Mouse (Mus musculus): ENCODE results near the gene C130074G19Rik.
A peak's percentile ranks its signal among the peaks of the same experiment; 100 is the strongest.

C130074G19Rik gene

DNA sequence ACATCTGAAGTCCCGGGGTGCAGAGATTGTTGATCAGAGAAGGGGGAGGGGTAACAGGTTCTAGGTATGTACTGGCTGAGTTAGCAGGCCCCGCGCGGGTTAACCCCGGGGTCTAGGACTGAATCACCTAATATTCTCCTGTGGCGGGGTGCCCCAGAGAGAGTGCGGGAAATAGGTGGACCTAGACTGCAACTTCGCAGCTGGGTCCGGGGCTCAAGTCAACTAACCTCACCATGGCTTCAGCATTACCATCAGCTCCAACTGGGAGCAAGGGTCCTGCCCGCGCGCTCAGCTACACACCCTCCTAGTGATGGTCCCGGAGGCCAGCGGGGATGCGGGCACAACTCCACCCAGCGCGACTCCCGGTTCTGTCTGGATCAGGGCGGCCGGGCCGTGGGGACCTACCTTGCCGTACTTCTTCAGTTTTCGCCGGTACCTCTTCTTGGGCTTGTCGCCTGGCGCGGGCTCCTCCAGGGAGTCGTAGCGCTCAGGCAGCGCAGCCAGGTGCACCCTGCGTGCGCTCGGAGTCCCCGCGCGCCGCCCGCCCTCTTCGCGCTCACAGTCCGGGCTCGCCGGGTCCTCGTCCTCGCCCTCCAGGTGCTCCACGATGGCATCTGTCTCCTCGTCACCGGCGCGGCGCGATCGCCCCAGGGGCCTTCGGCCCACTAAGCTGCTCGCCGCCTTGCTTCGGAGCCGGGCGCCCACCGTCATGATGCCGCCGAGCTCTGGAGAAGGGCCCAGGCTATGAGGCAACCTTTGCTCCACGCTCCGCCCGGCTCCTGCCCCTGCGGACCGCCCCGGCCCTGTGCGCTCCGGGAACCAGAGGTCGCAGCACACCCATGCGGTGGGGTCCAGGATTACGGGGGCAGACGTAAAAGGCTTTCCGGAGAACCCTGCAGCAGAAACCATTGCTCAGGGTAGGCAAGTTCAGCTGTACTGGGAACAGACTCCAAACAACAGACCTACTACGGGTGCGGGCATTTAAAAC, at the start of gene C130074G19Rik:
C130074G19Rik (minus strand) TSS at position 938 of the 988 bp plus-strand sequence.
- peak; percentile 50 for DNase-seq

DNA sequence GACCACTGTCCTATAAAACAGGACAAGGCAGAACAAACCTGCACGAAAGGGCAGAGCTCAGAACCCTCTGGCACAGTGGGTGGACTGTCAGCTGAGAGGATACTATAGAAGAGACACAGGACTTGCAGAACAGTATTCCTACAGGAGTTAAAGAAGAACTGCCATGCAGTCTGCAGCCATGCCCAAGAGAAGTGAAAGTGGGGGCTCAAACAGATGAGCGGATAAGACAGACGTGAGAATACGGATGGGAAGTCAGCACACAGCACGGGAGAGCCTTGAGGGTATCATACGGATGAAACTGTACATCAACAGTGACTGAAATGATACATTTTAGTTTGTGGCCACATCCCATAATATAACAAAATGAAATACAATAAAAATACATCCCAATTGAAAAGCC, 48.1 kb upstream of the C130074G19Rik start:
- DNase-seq, result peak; percentile 7

DNA sequence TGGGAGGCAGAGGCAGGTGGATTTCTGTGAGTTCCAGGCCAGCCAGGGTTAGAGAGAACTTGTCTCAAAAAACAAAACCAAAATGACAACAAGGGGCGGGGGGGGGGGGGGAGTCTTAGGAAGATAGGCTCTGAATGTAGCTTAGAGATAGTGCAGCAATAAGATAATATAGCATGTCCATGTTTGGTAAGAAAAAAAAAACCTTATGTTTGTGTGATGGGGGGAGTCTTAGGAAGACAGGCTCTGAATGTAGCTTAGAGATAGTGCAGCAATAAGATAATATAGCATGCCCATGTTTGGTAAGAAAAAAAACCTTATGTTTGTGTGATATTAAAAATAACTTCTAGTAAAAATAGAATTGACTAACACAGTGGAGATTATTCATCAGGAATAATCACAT, 45.4 kb upstream of the C130074G19Rik start:
- no peak for DNase-seq

DNA sequence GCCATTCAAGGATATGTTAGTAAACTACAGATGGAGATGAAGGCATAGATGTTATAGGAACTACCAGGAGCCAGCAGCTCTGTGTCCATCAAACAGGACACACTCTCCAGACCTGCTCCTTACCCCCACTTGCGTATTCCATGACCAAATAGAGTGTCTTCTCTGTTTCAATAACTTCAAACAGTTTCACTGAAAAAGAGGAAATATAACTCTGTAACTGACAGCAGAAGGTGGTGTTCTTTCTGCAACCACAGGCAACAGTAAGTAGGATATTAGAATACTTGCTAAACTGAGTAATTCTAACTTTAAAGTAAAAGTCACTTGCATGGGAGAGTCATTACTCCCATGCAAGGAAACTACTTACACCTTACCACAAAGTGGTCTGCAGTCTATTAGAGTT, 44.9 kb upstream of the C130074G19Rik start:
- no peak for DNase-seq

DNA sequence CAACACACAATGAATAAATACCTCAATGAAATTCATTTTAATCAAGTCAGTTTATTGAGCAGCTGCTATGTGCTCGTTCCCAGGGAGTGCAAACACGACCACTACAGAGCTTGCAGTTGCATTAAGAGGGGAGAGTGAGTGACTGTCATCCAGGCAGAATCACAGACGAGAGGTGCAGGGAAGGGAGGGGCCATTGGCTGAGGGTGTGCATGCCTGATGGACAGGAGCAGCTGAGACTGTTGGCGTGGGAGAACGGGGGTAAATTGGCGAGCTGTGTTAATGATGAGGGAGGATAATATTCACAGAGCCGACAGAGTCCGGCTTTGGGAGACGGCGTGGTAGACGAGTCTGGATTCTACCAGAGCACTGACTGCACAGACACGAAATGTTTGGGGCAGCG, 39.8 kb upstream of the C130074G19Rik start:
- DNase-seq, result no peak

DNA sequence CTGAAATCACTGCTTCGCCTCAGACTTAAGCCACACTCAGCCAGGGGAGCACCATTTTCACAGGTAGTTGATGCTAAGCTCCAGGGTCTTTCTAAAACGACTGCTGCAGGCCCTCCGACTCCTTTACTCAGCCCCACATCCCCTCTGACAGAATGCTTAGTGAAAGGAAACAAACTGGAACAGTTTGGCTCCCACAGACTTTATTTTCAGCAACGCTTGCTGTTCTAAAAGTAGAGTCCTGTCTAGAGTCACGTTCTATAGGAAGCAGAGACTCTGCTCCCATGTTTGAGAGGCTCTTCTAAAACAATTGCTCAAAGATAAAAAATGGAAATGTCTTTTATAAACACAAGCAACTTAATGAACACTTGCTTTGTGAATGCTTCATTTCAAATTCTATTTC, 37.0 kb upstream of the C130074G19Rik start:
- DNase-seq, result no peak

DNA sequence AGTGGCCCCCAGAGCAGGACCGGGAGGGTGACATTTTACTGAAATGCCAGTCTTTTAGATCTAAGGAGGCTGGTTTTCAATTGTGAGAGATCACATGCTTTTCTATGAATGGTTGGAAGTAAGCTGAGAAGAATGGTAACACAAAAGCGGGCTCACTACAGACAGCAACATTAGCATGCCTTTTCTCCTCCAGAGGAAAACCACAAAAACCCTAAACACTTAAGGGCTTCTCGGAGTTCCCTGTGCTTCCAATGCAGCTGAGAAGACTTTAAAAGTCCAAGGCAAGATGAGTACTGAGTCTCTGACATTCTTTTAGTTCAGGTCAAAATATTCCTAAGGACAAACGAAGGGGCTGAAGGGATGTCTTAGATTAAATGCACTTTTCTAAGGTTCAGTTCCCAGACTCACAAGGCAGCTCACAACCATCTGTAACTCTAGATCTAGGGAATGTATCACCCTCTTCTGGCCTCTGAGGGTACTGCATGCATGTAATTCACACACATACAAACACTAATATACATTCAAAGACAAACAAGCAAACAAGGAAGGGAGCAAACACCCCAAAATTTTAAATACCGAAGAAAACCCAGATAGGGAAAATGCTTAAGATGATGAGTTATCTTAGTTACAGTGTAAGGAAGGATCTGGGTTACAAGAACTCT, 35.3 kb upstream of the C130074G19Rik start:
- peak; percentile 26 for DNase-seq

DNA sequence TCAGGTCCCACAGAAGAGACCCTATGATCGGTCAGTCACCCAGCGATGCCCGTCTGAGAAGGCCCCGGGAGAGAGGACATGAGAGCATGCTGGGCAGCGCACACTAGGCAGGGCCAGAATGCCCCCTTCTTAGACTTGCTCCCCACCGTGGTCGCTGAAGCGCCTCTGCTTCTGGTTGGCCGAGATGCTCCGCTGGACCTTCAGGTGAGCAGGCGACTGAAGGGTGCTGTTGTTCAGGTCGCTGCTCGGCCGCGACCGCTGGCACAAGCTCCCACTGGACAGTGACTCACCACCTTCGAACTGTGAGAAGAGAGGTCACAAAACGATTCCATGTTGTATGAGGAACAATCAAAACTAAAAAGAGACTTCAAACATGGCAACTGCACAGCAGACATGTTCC, 29.3 kb upstream of the C130074G19Rik start:
- DNase-seq, result no peak

DNA sequence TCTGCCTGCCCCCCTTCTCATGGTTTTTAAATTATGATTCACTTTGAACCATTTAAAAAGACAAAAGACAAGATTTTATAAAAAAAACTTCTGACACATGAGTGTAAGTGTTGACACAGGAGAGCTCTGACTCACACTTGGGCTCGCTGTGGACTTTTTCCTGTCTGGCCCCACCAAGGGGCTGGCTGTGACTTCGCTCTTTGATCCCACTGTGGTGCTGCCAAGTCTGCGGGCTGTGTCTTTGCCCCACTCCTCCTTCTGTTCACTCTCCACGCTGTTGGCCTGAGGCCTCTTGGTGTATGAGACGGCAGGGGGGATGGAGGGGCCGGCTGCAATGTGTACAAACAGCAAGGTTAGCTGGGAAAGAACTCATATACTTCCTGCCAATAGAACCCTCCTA, 28.8 kb upstream of the C130074G19Rik start:
- DNase-seq, result no peak

DNA sequence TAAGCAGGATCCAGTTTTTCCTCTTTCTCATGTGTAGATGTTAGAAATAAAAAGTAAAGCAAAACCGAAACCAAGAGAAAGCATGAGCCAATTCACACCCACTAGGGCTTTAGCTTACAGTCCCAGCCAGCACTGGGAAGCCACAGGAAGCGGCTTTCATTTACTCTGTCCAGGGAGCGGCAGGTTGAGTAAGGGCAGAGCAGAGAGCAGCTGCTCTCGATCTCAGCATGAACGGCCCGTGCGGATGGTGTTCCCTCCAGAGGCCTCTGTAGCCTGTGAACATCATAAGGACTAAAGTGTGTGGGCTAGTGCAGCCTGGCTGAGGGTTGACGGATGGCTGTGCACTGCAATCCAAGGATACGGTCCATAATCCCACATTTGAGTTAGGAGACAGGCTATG, 25.5 kb upstream of the C130074G19Rik start:
- DNase-seq, result no peak

DNA sequence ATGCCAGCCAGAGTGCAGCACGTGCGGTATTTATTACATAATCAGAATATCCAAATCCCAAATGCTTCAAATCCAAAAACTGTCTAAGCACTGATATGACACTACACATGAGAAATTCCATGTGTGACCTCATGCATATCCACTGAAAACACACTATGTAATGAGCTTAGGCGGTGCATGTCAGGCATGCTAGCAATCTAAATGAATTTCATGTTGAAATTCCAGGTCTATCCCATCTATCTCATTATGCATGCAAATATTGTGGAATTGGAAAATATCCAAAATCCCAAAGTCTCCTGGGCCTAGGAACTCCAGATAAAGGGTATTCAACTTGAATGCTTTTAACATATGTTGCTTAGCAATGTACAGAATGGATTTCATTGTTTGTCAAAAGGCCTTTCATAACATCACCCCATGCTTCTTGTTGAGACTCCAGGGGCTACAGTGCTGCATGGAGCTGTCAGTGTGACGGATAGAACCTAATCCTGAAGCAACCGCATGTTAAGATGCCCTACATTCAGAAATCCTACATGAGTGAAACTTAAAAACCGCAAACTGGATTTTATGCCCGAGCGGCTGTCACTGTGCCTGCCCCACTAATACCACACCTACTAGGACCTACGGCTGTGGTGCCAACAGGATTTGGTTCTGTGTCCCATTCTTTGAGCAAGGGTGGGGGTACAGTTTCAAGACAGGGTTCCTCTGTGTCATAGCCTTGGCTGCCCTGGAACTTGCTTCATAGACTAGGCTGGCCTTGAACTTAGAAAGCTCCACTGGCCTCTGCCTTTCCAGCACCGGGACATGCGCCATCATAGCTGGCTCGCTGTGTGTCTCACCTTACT, 23.1 kb upstream of the C130074G19Rik start:
- peak; percentile 21 for DNase-seq

DNA sequence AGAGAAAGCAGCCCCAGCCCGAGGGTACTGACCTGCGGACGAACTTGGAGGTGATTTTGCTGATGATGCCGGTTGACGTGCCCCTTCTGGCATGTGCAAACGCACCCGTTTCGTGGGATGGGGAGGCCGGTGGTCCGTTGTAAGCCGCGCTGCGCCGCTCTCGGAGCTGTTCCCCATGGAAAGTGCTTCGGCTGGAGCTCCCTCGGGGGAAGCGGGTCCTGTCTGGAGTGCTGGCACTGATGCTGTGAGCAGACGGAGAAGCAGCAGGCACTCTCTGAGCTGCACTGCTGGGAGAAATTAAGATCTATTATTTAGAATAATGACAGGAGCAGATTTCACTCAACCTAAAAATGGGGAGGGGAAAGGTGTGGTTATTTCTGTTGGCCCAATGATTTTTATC, 22.4 kb upstream of the C130074G19Rik start:
- no peak for DNase-seq

DNA sequence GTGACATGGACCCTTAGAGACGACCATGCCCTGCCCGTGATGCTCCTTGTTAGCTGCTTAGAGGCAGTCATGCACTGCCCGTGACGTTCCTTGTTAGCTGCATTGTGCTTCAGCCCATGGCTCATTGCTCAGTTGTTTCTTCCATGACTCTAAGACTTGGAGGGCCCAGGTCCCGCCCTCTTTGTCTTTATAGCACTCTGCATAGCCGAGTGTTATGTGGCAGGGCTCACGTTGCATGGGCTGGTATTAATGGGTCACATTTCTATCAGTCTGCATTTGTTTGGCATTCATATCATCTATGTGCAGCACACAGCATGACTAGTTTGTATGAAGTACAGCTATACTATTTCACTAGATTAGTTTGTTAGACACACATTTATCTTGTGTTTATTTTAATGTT, 20.7 kb upstream of the C130074G19Rik start:
- DNase-seq, result no peak

DNA sequence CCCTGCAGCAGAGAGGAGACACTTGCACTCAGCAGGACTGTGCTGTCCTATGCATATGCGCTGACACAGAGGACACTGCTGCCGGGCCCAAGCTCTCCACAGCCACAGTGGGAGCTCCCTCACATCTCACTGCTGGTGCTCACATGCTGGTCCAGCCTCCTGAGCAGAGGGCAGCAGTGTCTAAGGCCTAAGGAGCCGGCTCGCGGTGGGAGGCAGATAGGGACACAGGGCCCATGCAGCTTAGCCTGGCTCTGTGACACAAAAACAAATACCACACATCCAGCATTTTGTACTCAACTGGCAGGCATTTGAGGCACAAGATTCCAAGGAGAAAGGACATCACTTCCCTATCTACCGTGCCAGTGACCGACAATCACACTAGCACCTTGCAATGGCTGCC, 19.9 kb upstream of the C130074G19Rik start:
- DNase-seq, result no peak

DNA sequence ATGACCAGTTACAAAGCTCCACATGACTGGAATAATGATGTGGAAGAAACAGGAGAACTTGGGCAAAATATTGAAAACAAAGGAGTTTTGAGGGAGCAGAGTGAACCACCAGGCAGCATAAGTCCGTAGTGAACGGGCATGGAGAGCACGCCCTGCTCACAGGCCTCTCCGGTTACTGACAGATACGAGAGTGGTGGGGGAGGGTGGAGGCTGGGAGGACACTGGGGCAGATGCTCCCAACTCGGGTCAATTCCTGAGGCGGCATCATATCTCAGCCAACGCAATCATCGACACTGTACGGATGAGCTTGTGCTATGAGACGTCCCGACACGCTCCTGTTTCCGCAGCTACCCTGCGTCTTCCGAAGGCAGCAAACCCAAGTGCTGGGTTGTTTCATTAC, 14.3 kb upstream of the C130074G19Rik start:
- no peak for DNase-seq

DNA sequence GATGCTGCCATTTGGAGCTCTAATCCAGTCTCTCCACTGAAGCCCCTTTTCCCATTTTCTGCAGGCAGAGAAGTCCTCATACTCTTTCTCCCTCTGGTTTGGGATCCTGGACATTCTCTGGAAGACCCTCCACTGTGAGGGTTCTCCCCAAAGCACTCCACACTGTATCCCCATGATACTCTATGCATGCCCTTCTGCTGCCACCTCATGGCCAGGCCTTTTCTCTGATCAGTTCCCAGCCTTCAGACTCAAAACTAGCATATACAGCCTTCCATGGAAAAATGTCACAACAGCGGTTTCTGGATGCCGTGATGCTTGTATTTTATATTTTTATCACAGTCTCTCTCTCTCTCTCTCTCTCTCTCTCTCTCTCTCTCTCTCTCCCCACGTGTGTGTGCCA, 9.0 kb upstream of the C130074G19Rik start:
- no peak for DNase-seq

DNA sequence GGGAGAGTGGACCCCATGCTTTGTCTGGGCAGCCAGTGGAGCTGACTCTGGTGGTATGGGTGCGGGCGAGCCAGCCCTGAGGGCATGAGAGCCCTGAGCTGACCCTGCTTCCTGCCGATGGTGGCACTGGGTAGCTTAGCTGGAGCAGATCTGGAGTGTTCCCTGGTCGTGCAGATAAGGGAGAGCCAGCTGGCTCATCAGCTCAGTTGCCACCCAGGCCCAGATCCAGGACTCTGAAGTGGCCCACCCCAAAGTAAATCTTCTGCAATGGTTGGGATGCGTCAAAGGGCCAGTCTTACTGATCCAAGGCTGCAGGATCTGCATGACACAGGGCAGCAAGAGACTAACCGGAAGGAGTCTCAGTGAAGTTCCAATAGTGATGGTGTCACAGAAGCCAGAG, 6.4 kb upstream of the C130074G19Rik start:
- DNase-seq, result no peak

DNA sequence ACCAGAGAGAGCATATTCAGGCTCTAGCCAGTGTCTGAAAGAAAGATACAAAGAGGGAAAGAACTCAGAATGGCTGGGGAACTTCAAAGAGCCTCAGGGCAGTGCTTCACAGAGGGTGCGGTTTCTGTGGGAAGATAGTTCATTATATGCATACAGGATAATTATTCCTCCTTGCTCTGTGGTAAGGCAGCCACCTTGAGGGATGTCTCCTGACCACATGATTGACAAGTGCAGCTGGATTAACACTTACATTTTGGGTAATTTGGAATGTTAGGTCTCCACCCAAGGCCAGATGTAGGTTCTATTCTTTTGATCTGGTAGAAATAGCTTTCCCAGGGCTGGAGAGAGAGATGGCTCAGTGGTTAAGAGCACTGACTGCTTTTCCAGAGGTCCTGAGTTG, 3.1 kb upstream of the C130074G19Rik start:
- DNase-seq, result no peak

DNA sequence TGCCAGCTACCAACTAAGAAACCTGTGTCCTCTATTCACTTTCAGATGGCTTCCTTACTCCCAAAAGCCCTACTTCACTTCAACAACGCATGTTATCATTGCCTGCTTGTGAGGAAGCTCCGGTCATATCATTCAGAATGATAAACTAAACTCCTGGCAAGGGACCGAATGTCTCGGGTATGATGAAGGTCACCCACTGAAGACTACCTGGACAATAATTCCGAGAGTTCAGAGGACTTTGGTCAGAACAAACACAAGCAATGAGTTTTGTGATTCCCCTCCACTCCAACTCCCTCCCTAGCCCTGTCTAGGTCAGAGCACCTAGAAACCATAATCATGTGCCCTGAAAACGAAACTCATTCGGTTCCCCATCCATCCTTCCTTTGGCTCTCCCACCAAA, 1.2 kb downstream of the C130074G19Rik start:
- DNase-seq, result no peak

DNA sequence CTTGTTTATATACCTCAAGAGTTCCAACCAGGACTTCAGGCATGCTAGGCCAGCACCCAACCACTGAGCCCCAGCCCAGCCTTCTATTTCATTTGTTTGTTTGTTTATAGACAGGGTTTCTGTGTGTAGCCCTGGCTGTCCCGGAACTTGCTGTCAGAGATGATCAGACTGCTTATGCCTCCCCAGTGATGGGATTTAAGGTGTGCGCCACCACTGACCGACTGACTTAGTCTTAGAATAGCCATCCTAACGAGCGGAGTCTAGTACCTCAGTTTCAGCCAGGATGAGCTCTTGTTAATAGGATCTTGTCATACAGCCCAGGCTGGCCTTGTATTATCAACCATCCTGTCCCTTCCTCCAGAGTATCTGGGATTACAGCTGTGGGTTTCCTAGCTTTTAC, 1.8 kb downstream of the C130074G19Rik start:
- no peak for DNase-seq

DNA sequence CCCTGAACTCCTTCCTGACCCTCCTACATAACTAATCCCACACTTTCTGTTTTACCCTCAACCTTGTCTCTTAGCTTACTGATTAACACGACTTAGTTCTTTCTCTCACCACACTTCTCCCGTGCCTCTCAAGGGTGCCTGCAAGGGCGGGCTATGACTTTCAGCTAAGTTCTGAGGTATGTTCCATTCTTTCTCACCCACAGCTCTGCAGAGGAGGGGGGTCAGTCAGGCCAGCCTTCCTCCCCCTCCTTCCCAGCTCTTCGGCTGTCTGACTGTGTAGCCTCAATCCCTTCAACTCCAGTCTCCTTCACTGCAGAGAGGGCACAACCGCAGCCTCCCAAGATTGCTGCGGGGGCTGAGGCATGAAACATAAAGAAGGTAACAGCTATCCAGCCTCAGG, 4.2 kb downstream of the C130074G19Rik start:
- DNase-seq, result no peak

DNA sequence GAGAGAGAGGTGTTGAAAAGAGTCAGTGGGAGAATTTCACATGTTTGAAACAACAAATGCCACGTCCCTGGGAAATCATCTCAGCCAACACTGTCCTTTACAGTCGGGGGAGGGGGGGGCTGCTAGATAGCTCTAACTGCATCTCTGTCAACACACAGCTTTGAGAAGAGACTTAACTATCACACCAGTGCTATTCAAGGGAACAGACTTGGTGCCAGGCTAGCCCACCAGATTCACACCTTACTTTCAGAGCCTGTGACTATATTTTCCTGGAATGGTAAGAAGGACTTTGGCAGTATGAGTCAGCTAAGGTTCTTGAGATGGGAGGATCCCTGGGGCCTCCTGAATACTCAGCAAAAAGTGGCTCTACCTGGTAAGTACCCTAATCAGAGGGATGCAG, 5.7 kb downstream of the C130074G19Rik start:
- DNase-seq, result no peak

DNA sequence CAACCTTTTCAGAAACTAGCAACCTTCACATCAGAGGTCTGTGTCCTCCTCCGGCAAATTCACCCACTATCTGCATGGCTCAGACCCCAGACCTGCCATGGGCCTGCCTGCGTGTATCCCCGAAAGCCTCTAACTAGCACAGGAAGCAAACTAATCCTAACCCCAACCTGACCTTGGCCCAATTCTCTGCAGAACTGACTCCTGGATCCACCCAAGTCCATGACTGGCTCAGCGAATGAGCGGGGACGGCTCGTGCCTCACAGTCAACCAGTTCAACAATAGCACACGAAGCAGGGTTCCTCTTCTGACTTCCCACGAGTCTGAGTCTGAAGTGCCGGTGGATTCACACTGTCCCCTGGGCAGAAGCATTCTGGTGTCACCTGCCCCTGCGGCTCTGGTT, 9.1 kb downstream of the C130074G19Rik start:
- no peak for DNase-seq

Measured in retina, postnatal 1 day (tissue).